7 mouse cellular contexts compared by ENCODE assay signal in genomic region chr19:6236053-6236441, GRCm38 (mm10). TPM values are rescaled to one million over a fixed set of nuclear protein-coding genes. Genes with fewer than 3 reads are reported as not detected.
DNase-seq lines count a peak whose midpoint lies in the region; ATAC-seq and TF ChIP-seq lines count a peak whose summit lies in the region.

No protein-coding gene starts in this region.

- H3K4me2 ChIP-seq in intestine, postnatal 0 days (replicated peaks; ENCODE audit: low read depth): peak overlapping the region; percentile 88
- H3K4me2 ChIP-seq in midbrain, embryonic 12.5 days (replicated peaks): peak overlapping the region; percentile 69

- peak overlapping the region; percentile 91 for H3K4me3 ChIP-seq in embryonic facial prominence, embryonic 10.5 days
- peak overlapping the region; percentile 71 for H3K4me3 ChIP-seq in intestine, postnatal 0 days (ENCODE audit: low read depth, low read length)
- peak overlapping the region; percentile 77 for H3K4me3 ChIP-seq in midbrain, embryonic 12.5 days
- H3K4me3 ChIP-seq in small intestine, adult 2 months (ENCODE audit: low read depth, low read length): peak overlapping the region; percentile 85

- peak overlapping the region; percentile 93 for H3K27ac ChIP-seq in embryonic facial prominence, embryonic 10.5 days (replicated peaks)
- H3K27ac ChIP-seq in intestine, postnatal 0 days (ENCODE audit: low read depth, low read length): peak overlapping the region; percentile 96
- H3K27ac ChIP-seq in midbrain, embryonic 12.5 days (replicated peaks): peak overlapping the region; percentile 90
- peak overlapping the region; percentile 100 for H3K27ac ChIP-seq in small intestine, adult 2 months (ENCODE audit: insufficient read depth, low read depth, low read length)

- DNase-seq in adrenal gland, postnatal 10 days: peak; percentile 93
- DNase-seq in embryonic facial prominence, embryonic 10.5 days (ENCODE audit: low spot score): peak; percentile 92
- DNase-seq in gonadal fat pad, adult 2 months (ENCODE audit: low read depth): peak; percentile 70
- DNase-seq in left cerebral cortex, postnatal 4 days: peak; percentile 96

- ATAC-seq in intestine, postnatal 0 days: peak; percentile 90
- ATAC-seq in midbrain, embryonic 12.5 days (ENCODE audit: low FRiP score, low read depth): peak; percentile 85

- no peaks in the 10 kb centered on the region for H3K27me3 ChIP-seq in embryonic facial prominence, embryonic 10.5 days (replicated peaks; ENCODE audit: low read depth, poor library complexity, severe bottlenecking)
- H3K27me3 ChIP-seq in intestine, postnatal 0 days (replicated peaks; ENCODE audit: control insufficient read depth, insufficient read depth, low read length): no peaks in the 10 kb centered on the region
- H3K27me3 ChIP-seq in midbrain, embryonic 12.5 days: no peaks in the 10 kb centered on the region
- no peaks in the 10 kb centered on the region for H3K27me3 ChIP-seq in small intestine, adult 2 months (ENCODE audit: control insufficient read depth, insufficient read depth, low read length)

- peaks cover 22% of the 10 kb centered on the region for H3K4me1 ChIP-seq in embryonic facial prominence, embryonic 10.5 days
- H3K4me1 ChIP-seq in intestine, postnatal 0 days (replicated peaks; ENCODE audit: control insufficient read depth, insufficient read depth, low read length): peaks cover 8% of the 10 kb centered on the region; the same call in 1 of the 2 replicates
- peaks cover 19% of the 10 kb centered on the region for H3K4me1 ChIP-seq in midbrain, embryonic 12.5 days
- H3K4me1 ChIP-seq in small intestine, adult 2 months (ENCODE audit: control insufficient read depth, insufficient read depth, insufficient read length, low read length): peaks cover 19% of the 10 kb centered on the region

- no peak for TF ChIP-seq CTCF in intestine, postnatal 0 days (IDR thresholded peaks at IDR 0.05; ENCODE audit: low read depth)
- TF ChIP-seq CTCF in small intestine, adult 2 months (IDR thresholded peaks at IDR 0.05; ENCODE audit: extremely low read depth, insufficient read length, insufficient replicate concordance, low read depth, low read length): no peak

- WGBS in embryonic facial prominence, embryonic 10.5 days: 0% methylated on average over 9 of the region's 9 CpGs
- WGBS in intestine, postnatal 0 days: 0% methylated on average over 9 of the region's 9 CpGs
- WGBS in midbrain, embryonic 12.5 days: 0% methylated on average over 9 of the region's 9 CpGs
- WGBS in small intestine, adult 2 months: 0% methylated on average over 9 of the region's 9 CpGs

- TF ChIP-seq POLR2A in small intestine, adult 2 months (IDR thresholded peaks at IDR 0.05; ENCODE audit: low read depth, low read length): no peak; the same call in 1 of the 2 replicates

- H3K36me3 ChIP-seq in embryonic facial prominence, embryonic 10.5 days (replicated peaks): peaks cover 24% of the 10 kb centered on the region
- peaks cover 15% of the 10 kb centered on the region for H3K36me3 ChIP-seq in intestine, postnatal 0 days (ENCODE audit: control insufficient read depth, insufficient read depth)
- peaks cover 21% of the 10 kb centered on the region for H3K36me3 ChIP-seq in midbrain, embryonic 12.5 days
- H3K36me3 ChIP-seq in small intestine, adult 2 months (ENCODE audit: control insufficient read depth, insufficient read depth, low read length): peaks cover 12% of the 10 kb centered on the region

- H3K9ac ChIP-seq in intestine, postnatal 0 days (ENCODE audit: low read depth, low read length): peak overlapping the region; percentile 74
- peak overlapping the region; percentile 81 for H3K9ac ChIP-seq in midbrain, embryonic 12.5 days (replicated peaks)

- no peaks in the 10 kb centered on the region for H3K9me3 ChIP-seq in embryonic facial prominence, embryonic 10.5 days
- no peaks in the 10 kb centered on the region for H3K9me3 ChIP-seq in intestine, postnatal 0 days (ENCODE audit: control insufficient read depth)
- H3K9me3 ChIP-seq in midbrain, embryonic 12.5 days: no peaks in the 10 kb centered on the region

- intact Hi-C loops in left cerebral cortex, postnatal 4 days (cut with DNase I): no loop called here

RNA-seq across cellular contexts. Expression of gene Ppp2r5b, which starts 0.4 kb away (rescaled TPM):
- 10 to 100 TPM; 52.9 to 56.9 TPM for total RNA-seq in adrenal gland, postnatal 10 days (2021)
- polyA plus RNA-seq in embryonic facial prominence, embryonic 10.5 days (2016; fragmentation: Nextera tagmentation; extraction: Ambion mirVana): 25.5 and 26.3 TPM in 2 replicates
- polyA plus RNA-seq in gonadal fat pad, adult 2 months (2012; rRNA removed): 54.3 and 61.5 TPM in 2 replicates
- 15.2 and 17.1 TPM in 2 replicates for polyA plus RNA-seq in intestine, postnatal 0 days (2015; fragmentation: Nextera tagmentation; extraction: Ambion mirVana)
- total RNA-seq in left cerebral cortex, postnatal 4 days (2021): 100 to 1,000 TPM; 189 to 193 TPM
- polyA plus RNA-seq in midbrain, embryonic 12.5 days (2016; fragmentation: Nextera tagmentation; extraction: Ambion mirVana): 61.3 and 66.1 TPM in 2 replicates
- 64.2 and 112 TPM in 2 replicates for polyA plus RNA-seq in small intestine, adult 2 months (2012; rRNA removed)

RNA-seq across cellular contexts. Expression of gene Atg2a, which starts 5.4 kb away (rescaled TPM):
- total RNA-seq in adrenal gland, postnatal 10 days (2021): 10 to 100 TPM; 25.0 to 30.2 TPM
- polyA plus RNA-seq in embryonic facial prominence, embryonic 10.5 days (2016; fragmentation: Nextera tagmentation; extraction: Ambion mirVana): 12.5 and 13.6 TPM in 2 replicates
- polyA plus RNA-seq in gonadal fat pad, adult 2 months (2012; rRNA removed): 23.4 and 25.0 TPM in 2 replicates
- polyA plus RNA-seq in intestine, postnatal 0 days (2015; fragmentation: Nextera tagmentation; extraction: Ambion mirVana): 3.6 and 4.0 TPM in 2 replicates
- total RNA-seq in left cerebral cortex, postnatal 4 days (2021): 10 to 100 TPM; 29.3 to 29.7 TPM
- 13.6 and 14.2 TPM in 2 replicates for polyA plus RNA-seq in midbrain, embryonic 12.5 days (2016; fragmentation: Nextera tagmentation; extraction: Ambion mirVana)
- 37.0 and 68.8 TPM in 2 replicates for polyA plus RNA-seq in small intestine, adult 2 months (2012; rRNA removed)

RNA-seq across cellular contexts. Expression of gene Gpha2, which starts 9.9 kb away (rescaled TPM):
- 10 to 100 TPM; 16.9 to 18.2 TPM for total RNA-seq in adrenal gland, postnatal 10 days (2021)
- polyA plus RNA-seq in embryonic facial prominence, embryonic 10.5 days (2016; fragmentation: Nextera tagmentation; extraction: Ambion mirVana): 0.98 and 1.3 TPM in 2 replicates
- polyA plus RNA-seq in gonadal fat pad, adult 2 months (2012; rRNA removed): 1.7 and 2.8 TPM in 2 replicates
- 0.26 and 0.34 TPM in 2 replicates for polyA plus RNA-seq in intestine, postnatal 0 days (2015; fragmentation: Nextera tagmentation; extraction: Ambion mirVana)
- not detected for total RNA-seq in left cerebral cortex, postnatal 4 days (2021)
- 0.74 TPM in 1 of 2 replicates, not detected in the other for polyA plus RNA-seq in midbrain, embryonic 12.5 days (2016; fragmentation: Nextera tagmentation; extraction: Ambion mirVana)
- 0.74 TPM in 1 of 2 replicates, not detected in the other for polyA plus RNA-seq in small intestine, adult 2 months (2012; rRNA removed)

RNA-seq across cellular contexts. Expression of gene Ehd1, which starts 40.5 kb away (rescaled TPM):
- 100 to 1,000 TPM; 104 to 106 TPM for total RNA-seq in adrenal gland, postnatal 10 days (2021)
- polyA plus RNA-seq in embryonic facial prominence, embryonic 10.5 days (2016; fragmentation: Nextera tagmentation; extraction: Ambion mirVana): 81.8 and 83.5 TPM in 2 replicates
- polyA plus RNA-seq in gonadal fat pad, adult 2 months (2012; rRNA removed): 156 and 198 TPM in 2 replicates
- polyA plus RNA-seq in intestine, postnatal 0 days (2015; fragmentation: Nextera tagmentation; extraction: Ambion mirVana): 177 and 201 TPM in 2 replicates
- total RNA-seq in left cerebral cortex, postnatal 4 days (2021): 10 to 100 TPM; 87.1 to 87.7 TPM
- polyA plus RNA-seq in midbrain, embryonic 12.5 days (2016; fragmentation: Nextera tagmentation; extraction: Ambion mirVana): 90.8 and 96.9 TPM in 2 replicates
- 315 and 714 TPM in 2 replicates for polyA plus RNA-seq in small intestine, adult 2 months (2012; rRNA removed)

RNA-seq across cellular contexts. Expression of gene Majin, which starts 51.9 kb away (rescaled TPM):
- total RNA-seq in adrenal gland, postnatal 10 days (2021): under 1 TPM; 0.72 to 0.79 TPM
- not detected in 2 replicates for polyA plus RNA-seq in embryonic facial prominence, embryonic 10.5 days (2016; fragmentation: Nextera tagmentation; extraction: Ambion mirVana)
- 0.16 and 0.22 TPM in 2 replicates for polyA plus RNA-seq in gonadal fat pad, adult 2 months (2012; rRNA removed)
- polyA plus RNA-seq in intestine, postnatal 0 days (2015; fragmentation: Nextera tagmentation; extraction: Ambion mirVana): 0.20 TPM in 1 of 2 replicates, not detected in the other
- not detected for total RNA-seq in left cerebral cortex, postnatal 4 days (2021)
- polyA plus RNA-seq in midbrain, embryonic 12.5 days (2016; fragmentation: Nextera tagmentation; extraction: Ambion mirVana): not detected in 2 replicates
- 0.17 and 1.7 TPM in 2 replicates for polyA plus RNA-seq in small intestine, adult 2 months (2012; rRNA removed)

Comparison
In these comparisons a context has a peak if more than half of its experiments do, and no peak if none do; other contexts are left out.
1. Peak in every context shown above with its lines: DNase-seq, ATAC-seq, H3K4me3 ChIP-seq and H3K27ac ChIP-seq.